Mouse (Mus musculus) limb, embryonic 14.5 days (tissue): ENCODE data around the gene Kcne3. TPM values are rescaled to one million over a fixed set of nuclear protein-coding genes. Genes with fewer than 3 reads are reported as not detected.

Experiments used
- ATAC-seq: fragments of 200-750 bp; cut with Nextera tagmentation; 2 replicates; pipeline ENCODE4 v1.8.0; 2017; ENCODE audit warnings: low read depth, moderate number of reproducible peaks, moderate TSS enrichment; ENCODE audit not compliant: low FRiP score
- DNase-seq: peaks from one replicate; pipeline ENCODE4 v3.0.0-alpha.2; 2015; ENCODE audit warnings: low spot score
- H3K27ac ChIP-seq: fragments of 300-500 bp; sonication (generic); replicated peaks from 2 replicates; pipeline ENCODE4 v1.5.1; 2014; ENCODE audit warnings: low read depth, mild to moderate bottlenecking, low read length, moderate library complexity, mixed read lengths
- H3K27me3 ChIP-seq: fragments of 300-500 bp; sonication (generic); 2 replicates; pipeline ENCODE4 v1.6.1; 2014; ENCODE audit warnings: low read length, mixed read lengths; ENCODE audit not compliant: control insufficient read depth, insufficient read depth
- H3K36me3 ChIP-seq: fragments of 300-500 bp; sonication (generic); 2 replicates; pipeline ENCODE4 v1.6.1; 2014; ENCODE audit warnings: mild to moderate bottlenecking, low read length, moderate library complexity, mixed read lengths; ENCODE audit not compliant: control insufficient read depth, insufficient read depth
- H3K4me1 ChIP-seq: fragments of 300-500 bp; sonication (generic); 2 replicates; pipeline ENCODE4 v1.6.1; 2014; ENCODE audit warnings: antibody characterized with exemption, low read length, mixed read lengths; ENCODE audit not compliant: control insufficient read depth, insufficient read depth
- H3K4me2 ChIP-seq: fragments of 300-500 bp; sonication (generic); replicated peaks from 2 replicates; pipeline ENCODE4 v1.6.1; 2014; ENCODE audit warnings: low read depth, mild to moderate bottlenecking, low read length, moderate library complexity; ENCODE audit not compliant: severe bottlenecking
- H3K4me3 ChIP-seq: fragments of 300-500 bp; sonication (generic); replicated peaks from 2 replicates; pipeline ENCODE4 v1.5.1; 2014; ENCODE audit warnings: low read length
- H3K9ac ChIP-seq: fragments of 300-500 bp; sonication (generic); 2 replicates; pipeline ENCODE4 v1.6.1; 2014; ENCODE audit warnings: mild to moderate bottlenecking, low read depth, low read length, moderate library complexity; ENCODE audit not compliant: severe bottlenecking
- H3K9me3 ChIP-seq: fragments of 300-500 bp; sonication (generic); 2 replicates; pipeline ENCODE4 v1.6.1; 2016; ENCODE audit warnings: low read length; ENCODE audit not compliant: control insufficient read depth
- POLR2A ChIP-seq: fragments of 200-500 bp; IDR thresholded peaks from 2 replicates; pipeline ENCODE4 v1.8.0; 2012; ENCODE audit warnings: inconsistent platforms, mild to moderate bottlenecking, moderate library complexity, borderline replicate concordance; ENCODE audit not compliant: insufficient read depth, insufficient read length; ENCODE audit errors: extremely low read depth
- WGBS: fragments of 180-500 bp; shearing (Covaris S2); extraction: QIAGEN DNeasy Blood & Tissue Kit; methylation state at CpG from one replicate; pipeline ENCODE4 v1.1.7; 2014; 5-methylcytosine and 5-hydroxymethylcytosine counted together
- polyA plus RNA-seq, 2 experiments: library from polyadenylated mRNA; depleted of rRNA in 1 of 2; stranded (reverse) in 1 of 2; unstranded in 1 of 2; fragments of >200 nt; fragmentation: Nextera tagmentation in 1 of 2; extraction: Ambion mirVana in 1 of 2; gene quantifications; 2 replicates each; pipeline versions ENCODE4 v1.2.1 to v1.2.3; 2012 to 2014

Gene Kcne3
- polyA plus RNA-seq, 2 experiments: 10.7 to 17.3 TPM

DNA sequence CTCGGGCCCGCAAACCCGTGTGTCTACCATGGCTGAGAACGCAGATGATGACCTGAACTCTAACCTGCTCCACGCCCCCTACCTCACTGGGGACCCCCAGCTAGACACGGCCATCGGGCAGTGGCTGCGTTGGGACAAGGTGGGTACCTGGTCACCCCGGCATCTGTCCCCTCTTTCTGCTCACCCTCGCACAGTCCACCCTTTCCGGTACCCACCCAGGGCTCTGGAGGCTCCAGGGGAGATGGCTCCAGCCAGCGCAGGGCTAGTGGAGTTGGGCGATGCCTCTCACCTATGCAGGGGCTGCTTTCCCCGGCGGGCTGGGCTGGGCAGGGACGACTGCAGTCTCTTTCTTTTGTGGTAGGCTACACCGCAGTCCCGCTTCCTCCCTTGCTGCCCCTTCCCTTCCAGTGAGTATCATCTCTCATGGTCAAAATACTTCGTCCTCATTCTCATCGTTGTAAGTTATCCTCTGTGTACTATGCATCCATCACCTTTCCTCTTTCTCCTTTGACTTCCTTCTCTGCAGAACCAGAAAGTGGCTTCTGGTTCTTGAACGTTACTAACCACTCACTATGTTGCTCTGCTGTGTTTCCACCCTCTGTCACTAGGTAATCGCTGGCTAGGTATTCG, 51.7 kb downstream of the Kcne3 start:
- H3K27me3 ChIP-seq: no peaks in the 10 kb centered on the region
- H3K27ac ChIP-seq: peak overlapping the region; percentile 68
- peak overlapping the region; percentile 85 for H3K4me3 ChIP-seq
- peak; percentile 20; the same call in 1 of the 2 replicates for ATAC-seq
- no peak for TF ChIP-seq POLR2A
- no peak for DNase-seq
- H3K4me2 ChIP-seq: peak overlapping the region; percentile 95
- peaks cover 6% of the 10 kb centered on the region; the same call in 1 of the 2 replicates for H3K4me1 ChIP-seq
- H3K36me3 ChIP-seq: no peaks in the 10 kb centered on the region
- no peaks in the 10 kb centered on the region for H3K9me3 ChIP-seq
- H3K9ac ChIP-seq: peak overlapping the region; percentile 72
- WGBS: under 1% methylated on average over 17 of the region's 23 CpGs

DNA sequence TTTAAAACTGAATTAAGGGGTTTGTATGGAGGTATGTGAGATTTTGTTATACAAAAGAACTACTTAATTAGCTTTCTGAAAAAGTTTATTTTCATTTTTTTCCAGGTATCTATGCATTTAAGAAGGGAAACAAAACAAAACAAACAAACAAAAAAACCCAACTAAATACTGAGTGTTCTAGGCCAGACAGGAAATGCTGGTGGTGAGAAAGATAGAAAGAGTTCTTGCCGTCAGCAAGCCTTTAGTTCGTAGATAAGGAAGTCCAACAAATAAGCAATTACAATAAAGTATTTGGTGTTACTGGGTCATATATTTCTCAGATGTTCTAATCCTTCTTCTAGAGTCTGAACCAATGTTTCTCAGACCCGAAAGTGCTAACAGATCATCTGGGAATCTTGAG, 52.7 kb downstream of the Kcne3 start:
- H3K4me2 ChIP-seq: peak overlapping the region; percentile 95; the same call in 1 of the 2 replicates
- 71% methylated on average over 3 of the region's 3 CpGs for whole genome bisulfite sequencing
- ATAC-seq: no peak
- H3K9ac ChIP-seq: no peak overlapping the region
- no peak for TF ChIP-seq POLR2A
- H3K4me1 ChIP-seq: peaks cover 6% of the 10 kb centered on the region; the same call in 1 of the 2 replicates
- peak overlapping the region; percentile 85 for H3K4me3 ChIP-seq
- no peaks in the 10 kb centered on the region for H3K36me3 ChIP-seq
- DNase-seq: no peak
- no peak overlapping the region for H3K27ac ChIP-seq
- H3K9me3 ChIP-seq: no peaks in the 10 kb centered on the region
- no peaks in the 10 kb centered on the region for H3K27me3 ChIP-seq

DNA sequence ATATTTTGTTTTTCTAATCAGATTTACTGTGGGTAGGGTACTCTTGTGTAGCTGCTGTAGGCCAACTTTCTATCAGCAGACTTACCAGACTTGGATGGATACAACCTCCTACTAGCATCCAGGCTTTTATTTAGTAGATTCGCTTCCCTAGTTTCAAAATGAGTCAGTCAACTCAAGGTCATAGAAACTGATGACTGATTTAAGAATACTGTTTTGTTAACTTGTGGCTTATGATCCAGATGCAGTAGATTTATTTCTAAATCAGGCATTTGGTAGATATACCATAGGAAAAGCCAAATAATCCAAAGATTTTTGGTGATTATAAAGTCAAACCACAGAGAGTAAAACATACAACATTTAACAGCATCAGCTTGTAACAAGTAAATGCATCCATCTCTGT, 54.3 kb downstream of the Kcne3 start:
- no peak overlapping the region for H3K4me3 ChIP-seq
- DNase-seq (no peak), ATAC-seq (no peak)
- no peak overlapping the region for H3K4me2 ChIP-seq
- H3K36me3 ChIP-seq: no peaks in the 10 kb centered on the region
- no peaks in the 10 kb centered on the region for H3K27me3 ChIP-seq
- peaks cover 6% of the 10 kb centered on the region; the same call in 1 of the 2 replicates for H3K4me1 ChIP-seq
- TF ChIP-seq POLR2A: no peak
- no peak overlapping the region for H3K27ac ChIP-seq
- 91% methylated on average over 1 of the region's 1 CpGs for WGBS
- H3K9me3 ChIP-seq: no peaks in the 10 kb centered on the region
- H3K9ac ChIP-seq: no peak overlapping the region

DNA sequence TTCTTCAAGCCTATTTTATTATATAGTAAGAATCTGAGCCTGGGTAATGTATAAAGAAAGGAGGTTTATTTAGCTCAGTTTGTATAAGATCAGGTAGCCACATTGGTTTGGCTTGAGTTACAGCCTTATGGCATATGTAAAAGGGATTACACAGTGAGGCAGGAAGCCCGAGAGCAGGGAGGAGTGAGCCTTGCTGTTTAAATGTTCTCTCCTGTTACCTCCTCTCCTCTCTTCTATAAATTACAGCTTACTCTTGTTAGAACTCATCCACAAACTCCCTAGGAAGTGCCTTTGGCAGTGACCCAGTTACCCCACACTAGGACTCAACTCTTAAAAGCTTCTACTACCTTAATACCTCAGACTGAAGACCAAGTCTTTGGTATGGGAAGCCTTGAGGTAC, 55.4 kb downstream of the Kcne3 start:
- no peak for TF ChIP-seq POLR2A
- Histone ChIP-seq H3K4me3 (no peak overlapping the region), H3K36me3 (no peaks in the 10 kb centered on the region), H3K4me1 (peaks cover 6% of the 10 kb centered on the region; the same call in 1 of the 2 replicates), H3K9ac (no peak overlapping the region), H3K4me2 (no peak overlapping the region), H3K27me3 (no peaks in the 10 kb centered on the region), H3K27ac (no peak overlapping the region), H3K9me3 (no peaks in the 10 kb centered on the region)
- DNase-seq (peak; percentile 15), ATAC-seq (no peak)
- WGBS: 25% methylated on average over 1 of the region's 1 CpGs

DNA sequence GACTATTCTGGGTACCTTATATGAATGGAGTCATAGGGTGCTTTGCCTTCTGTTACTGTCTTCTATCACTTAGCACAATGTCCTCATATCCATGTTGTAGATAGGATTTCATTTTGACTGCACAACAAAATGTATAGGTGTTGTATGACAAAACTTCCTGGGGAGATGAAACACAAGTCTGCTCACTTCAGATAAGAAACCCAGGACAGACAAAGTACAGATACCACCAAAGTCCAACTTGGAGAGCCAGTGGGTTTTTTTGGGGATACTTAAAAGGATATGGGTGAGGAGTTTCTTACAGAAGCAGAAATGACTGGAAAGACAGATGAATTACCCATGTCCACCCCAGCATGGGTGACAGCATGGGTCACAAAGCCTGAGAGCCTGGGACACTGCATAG, 57.4 kb downstream of the Kcne3 start:
- no peaks in the 10 kb centered on the region for H3K36me3 ChIP-seq
- DNase-seq: no peak
- no peak overlapping the region for H3K9ac ChIP-seq
- H3K4me2 ChIP-seq: no peak overlapping the region
- H3K27ac ChIP-seq: no peak overlapping the region
- H3K4me1 ChIP-seq: peaks cover 1% of the 10 kb centered on the region; the same call in 1 of the 2 replicates
- H3K9me3 ChIP-seq: no peaks in the 10 kb centered on the region
- no peak for ATAC-seq
- no peak overlapping the region for H3K4me3 ChIP-seq
- TF ChIP-seq POLR2A: no peak
- no peaks in the 10 kb centered on the region for H3K27me3 ChIP-seq

Other genes starting within 250 kb of the Kcne3 start
- gene Rnf169, start 196.1 kb upstream of the Kcne3 start, polyA plus RNA-seq (2012; rRNA removed): 9.7 and 10.5 TPM in 2 replicates
- 7.3 and 9.6 TPM in 2 replicates for gene Rnf169, start 196.1 kb upstream of the Kcne3 start, polyA plus RNA-seq (2014; fragmentation: Nextera tagmentation; extraction: Ambion mirVana)
- gene Chrdl2, start 170.3 kb upstream of the Kcne3 start, polyA plus RNA-seq (2012; rRNA removed): 4.0 and 4.6 TPM in 2 replicates
- 2.1 and 2.6 TPM in 2 replicates for gene Chrdl2, start 170.3 kb upstream of the Kcne3 start, polyA plus RNA-seq (2014; fragmentation: Nextera tagmentation; extraction: Ambion mirVana)
- gene Pold3, start 54.9 kb upstream of the Kcne3 start, polyA plus RNA-seq (2012; rRNA removed): 40.3 and 51.0 TPM in 2 replicates
- 53.5 and 55.6 TPM in 2 replicates for gene Pold3, start 54.9 kb upstream of the Kcne3 start, polyA plus RNA-seq (2014; fragmentation: Nextera tagmentation; extraction: Ambion mirVana)
- gene Lipt2, start 17.2 kb upstream of the Kcne3 start, polyA plus RNA-seq (2012; rRNA removed): 16.3 and 18.3 TPM in 2 replicates
- 23.6 and 25.5 TPM in 2 replicates for gene Lipt2, start 17.2 kb upstream of the Kcne3 start, polyA plus RNA-seq (2014; fragmentation: Nextera tagmentation; extraction: Ambion mirVana)
- 4.9 and 5.1 TPM in 2 replicates for gene Pgm2l1, start 50.9 kb downstream of the Kcne3 start, polyA plus RNA-seq (2012; rRNA removed)
- 3.2 and 4.1 TPM in 2 replicates for gene Pgm2l1, start 50.9 kb downstream of the Kcne3 start, polyA plus RNA-seq (2014; fragmentation: Nextera tagmentation; extraction: Ambion mirVana)
- 48.7 and 66.0 TPM in 2 replicates for gene P4ha3, start 109.0 kb downstream of the Kcne3 start, polyA plus RNA-seq (2012; rRNA removed)
- 28.1 and 30.7 TPM in 2 replicates for gene P4ha3, start 109.0 kb downstream of the Kcne3 start, polyA plus RNA-seq (2014; fragmentation: Nextera tagmentation; extraction: Ambion mirVana)
- gene C2cd3, start 195.7 kb downstream of the Kcne3 start, polyA plus RNA-seq (2012; rRNA removed): 29.3 and 35.7 TPM in 2 replicates
- 23.5 and 29.0 TPM in 2 replicates for gene C2cd3, start 195.7 kb downstream of the Kcne3 start, polyA plus RNA-seq (2014; fragmentation: Nextera tagmentation; extraction: Ambion mirVana)
- gene Ppme1, start 195.8 kb downstream of the Kcne3 start, polyA plus RNA-seq (2012; rRNA removed): 68.8 and 97.2 TPM in 2 replicates
- gene Ppme1, start 195.8 kb downstream of the Kcne3 start, polyA plus RNA-seq (2014; fragmentation: Nextera tagmentation; extraction: Ambion mirVana): 44.0 and 50.0 TPM in 2 replicates